Mouse (Mus musculus): ENCODE results near the gene E130308A19Rik. TPM values are rescaled to one million over a fixed set of nuclear protein-coding genes. Genes with fewer than 3 reads are reported as not detected.

Gene E130308A19Rik
- polyA plus RNA-seq, 1 experiment: 8.5 TPM

- DNase-seq (ENCODE audit: extremely low spot score in 1 of 2, low spot score in 1 of 2): no peak
These were observed 95.8 kb downstream of the E130308A19Rik start for GRCm38 (mm10) chr4:59721811-59722210.

- DNase-seq (ENCODE audit: extremely low spot score in 1 of 2, low spot score in 1 of 2): no peak
These were observed 99.6 kb downstream of the E130308A19Rik start for GRCm38 (mm10) chr4:59725579-59725978.

GRCm38 (mm10) chr4:59726501-59726900 lies 100.5 kb downstream of the E130308A19Rik start:
- no peak for DNase-seq (ENCODE audit: extremely low spot score in 1 of 2, low spot score in 1 of 2)

GRCm38 (mm10) chr4:59727187-59727877 lies 101.3 kb downstream of the E130308A19Rik start:
- DNase-seq (ENCODE audit: extremely low spot score in 1 of 2, low spot score in 1 of 2): no peak

GRCm38 (mm10) chr4:59727878-59728261 lies 101.9 kb downstream of the E130308A19Rik start:
- DNase-seq (ENCODE audit: extremely low spot score in 1 of 2, low spot score in 1 of 2): no peak

- no peak for DNase-seq (ENCODE audit: extremely low spot score in 1 of 2, low spot score in 1 of 2)
These were observed 102.8 kb downstream of the E130308A19Rik start for GRCm38 (mm10) chr4:59728839-59729238.

- no peak for DNase-seq (ENCODE audit: extremely low spot score in 1 of 2, low spot score in 1 of 2)
These were observed 105.5 kb downstream of the E130308A19Rik start for GRCm38 (mm10) chr4:59731544-59731943.

GRCm38 (mm10) chr4:59739321-59739720 lies 113.3 kb downstream of the E130308A19Rik start:
- DNase-seq (ENCODE audit: extremely low spot score in 1 of 2, low spot score in 1 of 2): no peak

GRCm38 (mm10) chr4:59739882-59740281 lies 113.9 kb downstream of the E130308A19Rik start:
- DNase-seq (ENCODE audit: extremely low spot score in 1 of 2, low spot score in 1 of 2): no peak

- no peak for DNase-seq (ENCODE audit: extremely low spot score in 1 of 2, low spot score in 1 of 2)
These were observed 127.6 kb downstream of the E130308A19Rik start for GRCm38 (mm10) chr4:59753491-59754140.

- DNase-seq (ENCODE audit: extremely low spot score in 1 of 2, low spot score in 1 of 2): peak; percentile 69 to 89
These were observed 130.5 kb downstream of the E130308A19Rik start for GRCm38 (mm10) chr4:59756332-59757082.

- no peak for DNase-seq (ENCODE audit: extremely low spot score in 1 of 2, low spot score in 1 of 2)
These were observed 131.7 kb downstream of the E130308A19Rik start for GRCm38 (mm10) chr4:59757452-59758435.

GRCm38 (mm10) chr4:59760016-59760415 lies 134.0 kb downstream of the E130308A19Rik start:
- DNase-seq (ENCODE audit: extremely low spot score in 1 of 2, low spot score in 1 of 2): no peak

GRCm38 (mm10) chr4:59760636-59761364 lies 134.8 kb downstream of the E130308A19Rik start:
- peak in 1 of 2 experiments; percentile 40 for DNase-seq (ENCODE audit: extremely low spot score in 1 of 2, low spot score in 1 of 2)

GRCm38 (mm10) chr4:59761365-59761729 lies 135.3 kb downstream of the E130308A19Rik start:
- no peak for DNase-seq (ENCODE audit: extremely low spot score in 1 of 2, low spot score in 1 of 2)

- DNase-seq (ENCODE audit: extremely low spot score in 1 of 2, low spot score in 1 of 2): no peak
These were observed 138.9 kb downstream of the E130308A19Rik start for GRCm38 (mm10) chr4:59764950-59765349.

GRCm38 (mm10) chr4:59765385-59766005 lies 139.5 kb downstream of the E130308A19Rik start:
- DNase-seq (ENCODE audit: extremely low spot score in 1 of 2, low spot score in 1 of 2): no peak

GRCm38 (mm10) chr4:59767717-59768116 lies 141.7 kb downstream of the E130308A19Rik start:
- DNase-seq (ENCODE audit: extremely low spot score in 1 of 2, low spot score in 1 of 2): no peak

Data from frontal cortex, adult 2 months (tissue).